29 mouse cellular contexts compared by ENCODE assay signal in genomic region chr6:54779968-54780367, GRCm38 (mm10). TPM values are rescaled to one million over a fixed set of nuclear protein-coding genes. Genes with fewer than 3 reads are reported as not detected.
DNase-seq lines count a peak whose midpoint lies in the region; ATAC-seq lines count a peak whose summit lies in the region.
"Had no signal": no experiment of that assay in that cellular context is flagged by ENCODE, and none has a peak within 500 bp of the region (broad histone marks: within the 10 kb centered on the region; RNA-seq: fewer than 3 reads in every experiment).

No protein-coding gene starts in this region.

- no peak overlapping the region for H3K4me2 ChIP-seq in kidney, embryonic 14.5 days (replicated peaks; ENCODE audit: low read depth, low read length)
- no peak overlapping the region for H3K4me2 ChIP-seq in neural tube, embryonic 15.5 days
- H3K4me2 ChIP-seq: embryonic facial prominence, embryonic 13.5 days; heart, embryonic 15.5 days; hindbrain, embryonic 13.5 days; lung, embryonic 14.5 days; midbrain, embryonic 15.5 days; neural tube, embryonic 12.5 days had no signal

- WGBS in kidney, embryonic 14.5 days, result 76% methylated on average over 5 of the region's 5 CpGs
- 81% methylated on average over 5 of the region's 5 CpGs for WGBS in neural tube, embryonic 15.5 days

- intact Hi-C loops in left cerebral cortex, postnatal 25 days (cut with DNase I), result no loop called here

- H3K9ac ChIP-seq in kidney, embryonic 14.5 days (ENCODE audit: low read depth, low read length), result no peak overlapping the region
- H3K9ac ChIP-seq in neural tube, embryonic 15.5 days (replicated peaks), result no peak overlapping the region
- H3K9ac ChIP-seq: embryonic facial prominence, embryonic 13.5 days; heart, embryonic 15.5 days; hindbrain, embryonic 13.5 days; liver, embryonic 14.5 days; lung, embryonic 14.5 days; midbrain, embryonic 15.5 days; neural tube, embryonic 12.5 days had no signal

- H3K27me3 ChIP-seq in kidney, embryonic 14.5 days (ENCODE audit: control insufficient read depth, insufficient read depth, low read length), result no peaks in the 10 kb centered on the region
- H3K27me3 ChIP-seq in neural tube, embryonic 15.5 days (replicated peaks), result no peaks in the 10 kb centered on the region
- H3K27me3 ChIP-seq: CH12.LX; embryonic facial prominence, embryonic 13.5 days; heart, embryonic 15.5 days; midbrain, embryonic 15.5 days; neural tube, embryonic 12.5 days had no signal

- H3K9me3 ChIP-seq in kidney, embryonic 14.5 days (ENCODE audit: control insufficient read depth, low read length), result no peaks in the 10 kb centered on the region
- H3K9me3 ChIP-seq in neural tube, embryonic 15.5 days (replicated peaks), result no peaks in the 10 kb centered on the region
- H3K9me3 ChIP-seq: embryonic facial prominence, embryonic 13.5 days; forebrain, embryonic 10.5 days; heart, embryonic 15.5 days; hindbrain, embryonic 13.5 days; midbrain, embryonic 10.5 days; midbrain, embryonic 15.5 days; neural tube, embryonic 12.5 days had no signal

- ATAC-seq in kidney, embryonic 14.5 days (ENCODE audit: low FRiP score, low TSS enrichment), result no peak
- ATAC-seq in neural tube, embryonic 15.5 days (ENCODE audit: low FRiP score), result no peak
- ATAC-seq: forebrain, embryonic 16.5 days; intestine, postnatal 0 days; midbrain, embryonic 15.5 days had no signal

- no peak overlapping the region for H3K4me3 ChIP-seq in kidney, embryonic 14.5 days (ENCODE audit: low read length)
- H3K4me3 ChIP-seq in neural tube, embryonic 15.5 days (replicated peaks), result no peak overlapping the region
- H3K4me3 ChIP-seq: embryonic facial prominence, embryonic 13.5 days; forebrain, embryonic 10.5 days; heart, embryonic 15.5 days; hindbrain, embryonic 13.5 days; layer of hippocampus, adult 2 months; midbrain, embryonic 10.5 days; midbrain, embryonic 15.5 days; neural tube, embryonic 12.5 days had no signal

- no peaks in the 10 kb centered on the region for H3K4me1 ChIP-seq in kidney, embryonic 14.5 days (ENCODE audit: control insufficient read depth, insufficient read depth, low read length)
- H3K4me1 ChIP-seq in neural tube, embryonic 15.5 days, result peaks cover 16% of the 10 kb centered on the region
- H3K4me1 ChIP-seq: embryonic facial prominence, embryonic 13.5 days had no signal

- DNase-seq in kidney, adult 18-20 months, result peak; percentile 23
- peak; percentile 56 to 65 for DNase-seq in kidney, adult 8-10 months
- peak; percentile 33 for DNase-seq in kidney, postnatal 14 days
- no peak for DNase-seq in lung, adult 18-20 months
- no peak for DNase-seq in left cerebral cortex, postnatal 25 days (ENCODE audit: low spot score in 2 of 2)
- DNase-seq: adrenal gland, postnatal 10 days; B cell, adult 2 months; cerebellum, adult 11-12 months; cerebellum, adult 9-11 months; heart, postnatal 36 days; liver; lung, embryonic 14.5 days; lung, postnatal 14 days; thymus, adult 2 months; thymus, postnatal 36 days had no signal

- H3K27ac ChIP-seq in kidney, embryonic 14.5 days (ENCODE audit: low read depth, low read length), result no peak overlapping the region
- H3K27ac ChIP-seq in neural tube, embryonic 15.5 days (replicated peaks), result no peak overlapping the region
- H3K27ac ChIP-seq: embryonic facial prominence, embryonic 13.5 days; forebrain, embryonic 10.5 days; heart, embryonic 15.5 days; hindbrain, embryonic 13.5 days; layer of hippocampus, adult 2 months; liver, embryonic 14.5 days; midbrain, embryonic 10.5 days; midbrain, embryonic 15.5 days; neural tube, embryonic 12.5 days had no signal

- H3K36me3 ChIP-seq in kidney, embryonic 14.5 days (ENCODE audit: control insufficient read depth, insufficient read depth, low read length), result no peaks in the 10 kb centered on the region
- H3K36me3 ChIP-seq in neural tube, embryonic 15.5 days, result no peaks in the 10 kb centered on the region
- H3K36me3 ChIP-seq: embryonic facial prominence, embryonic 13.5 days; forebrain, embryonic 10.5 days; heart, embryonic 15.5 days; hindbrain, embryonic 13.5 days; midbrain, embryonic 10.5 days; midbrain, embryonic 15.5 days; neural tube, embryonic 12.5 days had no signal

RNA-seq across cellular contexts. Expression of gene Znrf2, which starts 36.7 kb away (rescaled TPM):
- polyA plus RNA-seq in kidney, embryonic 14.5 days (2014; fragmentation: Nextera tagmentation; extraction: Ambion mirVana), result 4.5 and 5.9 TPM in 2 replicates
- 5.8 and 5.9 TPM in 2 replicates for polyA plus RNA-seq in neural tube, embryonic 15.5 days (2015; fragmentation: Nextera tagmentation; extraction: Ambion mirVana)
- 10 to 100 TPM; 16.0 to 18.1 TPM for total RNA-seq in left cerebral cortex, postnatal 25 days (2021)

Comparison
In these comparisons a context has a peak if more than half of its experiments do, and no peak if none do; other contexts are left out.
1. DNase-seq: peak in kidney, adult 18-20 months (single experiment), kidney, adult 8-10 months (2 of 2) and kidney, postnatal 14 days (single experiment); none in lung, adult 18-20 months (0 of 2) and left cerebral cortex, postnatal 25 days (0 of 2).